Mouse (Mus musculus) stomach, embryonic 14.5 days (tissue): ENCODE results near the gene Olfr1100. TPM values are rescaled to one million over a fixed set of nuclear protein-coding genes. Genes with fewer than 3 reads are reported as not detected.

Experiments used
- ATAC-seq: fragments of 200-750 bp; cut with Nextera tagmentation; 2 replicates; pipeline ENCODE4 v1.8.0; 2017; ENCODE audit warnings: low read depth, moderate TSS enrichment; ENCODE audit not compliant: insufficient number of reproducible peaks, insufficient read depth, low FRiP score
- H3K27ac ChIP-seq: fragments of 300-500 bp; sonication (generic); 2 replicates; pipeline ENCODE4 v1.5.1; 2014; ENCODE audit warnings: mild to moderate bottlenecking, low read length, moderate library complexity, mixed read lengths
- H3K27me3 ChIP-seq: fragments of 300-500 bp; sonication (generic); 2 replicates; pipeline ENCODE4 v1.6.1; 2014; ENCODE audit warnings: low read length, control low read depth, mixed read lengths; ENCODE audit not compliant: control insufficient read depth, insufficient read depth
- H3K36me3 ChIP-seq: fragments of 300-500 bp; sonication (generic); 2 replicates; pipeline ENCODE4 v1.6.1; 2014; ENCODE audit warnings: mild to moderate bottlenecking, control low read depth, low read length, moderate library complexity, mixed read lengths; ENCODE audit not compliant: control insufficient read depth, insufficient read depth
- H3K4me1 ChIP-seq: fragments of 300-500 bp; sonication (generic); 2 replicates; pipeline ENCODE4 v1.6.1; 2014; ENCODE audit warnings: low read length, control low read depth, mixed read lengths; ENCODE audit not compliant: control insufficient read depth, insufficient read depth
- H3K4me2 ChIP-seq: fragments of 300-500 bp; sonication (generic); replicated peaks from 2 replicates; pipeline ENCODE4 v1.6.1; 2014; ENCODE audit warnings: low read depth, low read length, control low read depth
- H3K4me3 ChIP-seq: fragments of 300-500 bp; sonication (generic); 2 replicates; pipeline ENCODE4 v1.5.1; 2014; ENCODE audit warnings: low read depth, low read length, control low read depth
- H3K9ac ChIP-seq: fragments of 300-500 bp; sonication (generic); replicated peaks from 2 replicates; pipeline ENCODE4 v1.6.1; 2014; ENCODE audit warnings: low read depth, mild to moderate bottlenecking, control low read depth, low read length, moderate library complexity, mixed read lengths
- H3K9me3 ChIP-seq: fragments of 300-500 bp; sonication (generic); 2 replicates; pipeline ENCODE4 v1.6.1; 2016; ENCODE audit warnings: low read depth, low read length, control low read depth; ENCODE audit not compliant: control insufficient read depth
- WGBS: fragments of 180-500 bp; shearing (Covaris S2); extraction: QIAGEN DNeasy Blood & Tissue Kit; methylation state at CpG from one replicate; pipeline ENCODE4 v1.1.7; 2014; 5-methylcytosine and 5-hydroxymethylcytosine counted together
- polyA plus RNA-seq: library from polyadenylated mRNA; unstranded; fragments of >200 nt; fragmentation: Nextera tagmentation; extraction: Ambion mirVana; gene quantifications from 2 replicates; pipeline ENCODE4 v1.2.1, GENCODE M21; 2014

Olfr1100 gene
- polyA plus RNA-seq = not detected in 2 replicates

DNA sequence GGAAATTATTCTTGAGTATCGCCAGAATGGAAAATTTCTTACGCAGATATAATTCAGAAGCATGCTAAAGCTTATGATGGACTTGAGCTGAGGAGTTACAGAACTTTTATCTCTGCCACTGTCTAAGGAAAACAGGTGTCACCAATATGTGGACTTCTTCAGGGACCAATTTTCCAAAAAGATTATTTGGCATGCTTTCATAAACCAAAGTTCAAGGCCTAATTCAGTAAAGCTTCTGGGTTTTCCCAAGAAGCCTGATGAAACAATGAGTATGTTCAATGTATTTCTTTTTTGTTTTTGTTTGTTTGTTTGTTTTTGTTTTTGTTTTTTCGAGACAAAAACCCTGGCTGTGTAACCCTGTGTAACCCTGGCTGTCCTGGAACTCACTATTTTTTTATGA, at the start of gene Olfr1100:
Olfr1100 (minus strand) TSS at position 101 of the 400 bp plus-strand sequence.
- no peak for ATAC-seq
- no peak within 1 kb of the TSS for H3K9ac ChIP-seq
- H3K4me2 ChIP-seq = no peak within 1 kb of the TSS
- H3K27me3 ChIP-seq = no peaks in the 10 kb centered on the region
- 72% methylated on average over 3 of the region's 3 CpGs for WGBS
- no peaks in the 10 kb centered on the region for H3K4me1 ChIP-seq
- H3K9me3 ChIP-seq = no peaks in the 10 kb centered on the region
- H3K4me3 ChIP-seq = no peak within 1 kb of the TSS
- no peak within 1 kb of the TSS for H3K27ac ChIP-seq
- no peaks in the 10 kb centered on the region for H3K36me3 ChIP-seq

- no peaks in the 10 kb centered on the region for H3K9me3 ChIP-seq
- 73% methylated on average over 1 of the region's 1 CpGs for WGBS
- H3K36me3 ChIP-seq = no peaks in the 10 kb centered on the region
- H3K4me2 ChIP-seq = no peak within 1 kb of the TSS
- no peak within 1 kb of the TSS for H3K9ac ChIP-seq
- no peak within 1 kb of the TSS for H3K4me3 ChIP-seq
- ATAC-seq = no peak
- H3K27me3 ChIP-seq = no peaks in the 10 kb centered on the region
- no peak within 1 kb of the TSS for H3K27ac ChIP-seq
- H3K4me1 ChIP-seq = no peaks in the 10 kb centered on the region
Measured at GRCm38 (mm10) chr2:87026980-87027379, 47.2 kb upstream of the Olfr1100 start, which contains the start of gene Olfr1104. TSS of gene Olfr1104 (minus strand) at chr2:87027080.

DNA sequence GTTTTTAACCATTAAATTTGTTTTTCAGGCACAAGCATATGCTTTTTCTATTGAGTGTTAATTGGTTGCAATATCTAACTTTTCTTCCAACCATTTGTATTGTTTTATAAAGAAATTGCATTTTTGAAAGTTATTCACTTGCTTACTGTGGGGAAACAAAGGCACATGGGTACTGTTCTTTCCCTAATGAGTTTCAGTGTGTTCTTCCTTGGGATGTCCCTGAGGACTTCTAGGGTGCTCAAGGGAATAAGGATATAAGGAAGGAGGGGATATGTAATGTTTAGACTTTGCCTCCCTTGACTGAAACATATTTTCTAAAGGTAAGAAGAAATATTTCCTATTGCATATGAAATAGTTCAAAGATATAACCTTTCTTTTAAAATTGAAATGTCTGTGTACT, 18.3 kb upstream of the Olfr1100 start, which contains the start of gene Olfr1102:
Olfr1102 (plus strand) TSS at position 301 of the 400 bp plus-strand sequence.
- no peaks in the 10 kb centered on the region for H3K4me1 ChIP-seq
- no peak within 1 kb of the TSS for H3K9ac ChIP-seq
- H3K4me3 ChIP-seq = no peak within 1 kb of the TSS
- H3K36me3 ChIP-seq = no peaks in the 10 kb centered on the region
- no peak for ATAC-seq
- no peaks in the 10 kb centered on the region for H3K9me3 ChIP-seq
- H3K27me3 ChIP-seq = no peaks in the 10 kb centered on the region
- no peak within 1 kb of the TSS for H3K27ac ChIP-seq
- no peak within 1 kb of the TSS for H3K4me2 ChIP-seq

- Histone ChIP-seq H3K9ac (no peak within 1 kb of the TSS), H3K4me1 (no peaks in the 10 kb centered on the region)
- ATAC-seq = no peak
Measured at GRCm38 (mm10) chr2:86991121-86991520, 11.4 kb upstream of the Olfr1100 start, which contains the start of gene Olfr1101. TSS of gene Olfr1101 (minus strand) at chr2:86991221.

DNA sequence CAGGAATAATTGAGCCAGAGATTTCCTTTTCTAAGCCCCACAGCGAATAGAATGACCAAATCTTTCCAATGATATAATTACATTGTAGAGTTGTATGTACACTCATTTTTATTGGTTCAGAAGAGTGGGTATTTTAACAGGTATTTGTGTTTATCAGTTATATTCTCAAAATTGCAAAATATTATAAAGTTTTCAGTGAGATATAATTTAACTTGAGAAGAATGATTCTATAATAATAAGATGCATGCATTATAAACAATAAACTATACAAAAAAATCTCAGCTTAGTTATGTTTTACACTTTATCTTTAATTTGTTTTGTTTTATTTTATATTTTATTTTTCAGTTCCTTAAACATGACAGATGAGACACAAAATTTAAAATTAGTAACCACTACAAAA, 19.2 kb downstream of the Olfr1100 start, which contains the start of gene Olfr1099:
Olfr1099 (minus strand) TSS at position 101 of the 400 bp plus-strand sequence.
- Histone ChIP-seq H3K4me3 (no peak within 1 kb of the TSS), H3K9me3 (no peaks in the 10 kb centered on the region), H3K27me3 (no peaks in the 10 kb centered on the region), H3K4me2 (no peak within 1 kb of the TSS), H3K36me3 (no peaks in the 10 kb centered on the region), H3K9ac (no peak within 1 kb of the TSS), H3K27ac (no peak within 1 kb of the TSS), H3K4me1 (no peaks in the 10 kb centered on the region)
- WGBS = 88% methylated on average over 1 of the region's 1 CpGs
- ATAC-seq = no peak

More at GRCm38 (mm10) chr2:86991121-86991520, 11.4 kb upstream of the Olfr1100 start, which contains the start of gene Olfr1101:
- Histone ChIP-seq H3K27ac (no peak within 1 kb of the TSS), H3K4me3 (no peak within 1 kb of the TSS), H3K9me3 (no peaks in the 10 kb centered on the region), H3K36me3 (no peaks in the 10 kb centered on the region), H3K27me3 (no peaks in the 10 kb centered on the region), H3K4me2 (no peak within 1 kb of the TSS)
- WGBS = 78% methylated on average over 3 of the region's 3 CpGs

DNA sequence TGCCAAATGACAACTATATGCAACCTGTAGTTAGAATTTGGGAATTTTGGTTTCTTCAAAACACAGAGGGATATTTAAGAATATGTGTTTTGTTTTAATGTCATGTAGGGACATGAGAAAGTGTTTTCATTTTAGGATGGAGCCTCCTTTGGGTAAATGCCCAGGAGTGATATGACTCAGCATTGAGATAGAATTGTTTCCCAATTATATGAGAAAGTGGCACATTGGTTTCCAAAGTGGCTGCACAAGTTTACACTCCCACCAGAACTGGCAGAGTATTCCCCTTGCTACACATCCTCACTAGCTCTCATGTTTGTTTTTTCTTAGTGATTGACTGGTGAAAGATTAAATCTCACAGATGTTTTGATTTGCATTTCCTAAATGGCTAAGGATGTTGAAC, 53.2 kb downstream of the Olfr1100 start:
- Histone ChIP-seq H3K4me2 (no peak overlapping the region), H3K4me3 (no peak overlapping the region), H3K36me3 (no peaks in the 10 kb centered on the region), H3K27me3 (no peaks in the 10 kb centered on the region), H3K9me3 (no peaks in the 10 kb centered on the region), H3K27ac (no peak overlapping the region), H3K9ac (no peak overlapping the region), H3K4me1 (no peaks in the 10 kb centered on the region)
- ATAC-seq = no peak

Other genes starting within 250 kb of the Olfr1100 start
- not detected in 2 replicates for gene Olfr1089, start 246.3 kb downstream of the Olfr1100 start, polyA plus RNA-seq
- gene Olfr1090, start 221.0 kb downstream of the Olfr1100 start, polyA plus RNA-seq = not detected in 2 replicates
- gene Olfr1093, start 197.5 kb downstream of the Olfr1100 start, polyA plus RNA-seq = not detected in 2 replicates
- not detected in 2 replicates for gene Olfr141, start 169.9 kb downstream of the Olfr1100 start, polyA plus RNA-seq
- not detected in 2 replicates for gene Olfr1094, start 155.3 kb downstream of the Olfr1100 start, polyA plus RNA-seq
- gene Olfr1095, start 128.3 kb downstream of the Olfr1100 start, polyA plus RNA-seq = not detected in 2 replicates
- gene Gm13723, start 105.2 kb downstream of the Olfr1100 start, polyA plus RNA-seq = not detected in 2 replicates
- not detected in 2 replicates for gene Olfr1097, start 87.7 kb downstream of the Olfr1100 start, polyA plus RNA-seq
- not detected in 2 replicates for gene Olfr1098, start 55.4 kb downstream of the Olfr1100 start, polyA plus RNA-seq
- not detected in 2 replicates for gene Olfr1099, start 19.3 kb downstream of the Olfr1100 start, polyA plus RNA-seq
- not detected in 2 replicates for gene Olfr1101, start 11.3 kb upstream of the Olfr1100 start, polyA plus RNA-seq
- gene Olfr1102, start 18.4 kb upstream of the Olfr1100 start, polyA plus RNA-seq = not detected in 2 replicates
- gene Olfr1104, start 47.1 kb upstream of the Olfr1100 start, polyA plus RNA-seq = not detected in 2 replicates
- gene Olfr1105, start 56.6 kb upstream of the Olfr1100 start, polyA plus RNA-seq = not detected in 2 replicates
- not detected in 2 replicates for gene Olfr1106, start 72.3 kb upstream of the Olfr1100 start, polyA plus RNA-seq
- gene Olfr1107, start 95.9 kb upstream of the Olfr1100 start, polyA plus RNA-seq = not detected in 2 replicates
- gene Olfr1109, start 116.1 kb upstream of the Olfr1100 start, polyA plus RNA-seq = not detected in 2 replicates
- not detected in 2 replicates for gene Olfr259, start 134.6 kb upstream of the Olfr1100 start, polyA plus RNA-seq
- not detected in 2 replicates for gene Olfr1110, start 160.3 kb upstream of the Olfr1100 start, polyA plus RNA-seq
- gene Olfr1111, start 172.7 kb upstream of the Olfr1100 start, polyA plus RNA-seq = not detected in 2 replicates
- gene Olfr1112, start 207.8 kb upstream of the Olfr1100 start, polyA plus RNA-seq = not detected in 2 replicates
- not detected in 2 replicates for gene Olfr1113, start 229.0 kb upstream of the Olfr1100 start, polyA plus RNA-seq